Mouse (Mus musculus): ENCODE measurements around the gene Tmem266. TPM values are rescaled to one million over a fixed set of nuclear protein-coding genes. Genes with fewer than 3 reads are reported as not detected.

Gene Tmem266
- total RNA-seq, 2 experiments from 2014 or later: 0.27 to 0.44 TPM

DNA sequence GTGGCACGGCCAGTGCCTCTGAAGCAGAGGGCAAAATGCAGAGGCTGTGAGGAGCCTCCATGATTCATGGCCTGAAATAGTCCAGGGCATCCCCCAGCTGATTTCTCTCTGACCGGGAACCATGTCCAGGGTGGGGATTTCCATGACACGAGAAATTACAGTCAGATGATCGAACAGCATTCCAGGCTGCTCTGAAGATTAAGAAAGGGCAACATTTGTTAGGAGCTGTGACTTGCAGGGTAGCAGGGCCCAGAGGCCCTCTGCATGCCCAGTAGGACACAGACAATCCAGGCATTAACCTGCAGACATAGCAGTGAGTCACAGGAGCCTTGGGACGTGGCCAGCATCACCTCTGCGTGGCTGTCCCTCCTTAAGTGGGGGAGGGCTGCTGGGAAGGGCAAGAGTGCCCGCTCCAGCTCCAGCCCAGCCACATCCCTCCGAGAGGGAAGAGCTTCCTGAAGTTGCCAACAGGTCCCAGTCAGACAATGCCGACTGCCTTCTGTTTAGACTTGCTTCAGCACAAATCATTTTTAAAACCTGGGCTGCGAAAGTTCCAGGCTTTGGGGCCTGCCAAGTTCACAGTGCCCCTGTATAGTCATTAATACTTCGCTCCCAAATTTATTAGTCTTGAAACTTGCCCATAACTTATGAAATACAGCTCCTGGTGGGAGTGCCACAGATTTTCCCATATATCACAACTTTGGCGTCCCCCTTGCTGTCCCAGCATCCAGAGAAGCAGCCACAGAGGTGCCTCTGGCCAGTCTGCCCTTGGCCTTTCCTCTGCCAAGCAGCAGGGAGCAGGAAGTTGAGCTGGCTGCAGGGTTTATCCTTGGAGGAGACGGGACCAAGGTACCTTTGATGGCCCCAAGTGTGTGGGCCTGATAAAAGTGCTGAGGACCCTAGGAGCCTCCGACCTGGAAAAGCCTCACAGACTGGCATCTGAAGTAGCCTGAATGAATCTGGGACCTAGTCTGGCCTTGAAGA, 105.9 kb downstream of the Tmem266 start:
- intact Hi-C loops (cut with DNase I; ENCODE audit: low total_unique reads): loop anchor here (5.0 kb wide), 1 partner anchor 100 kb away; no protein-coding TSS in a partner anchor

GRCm38 (mm10) chr9:55433875-55434274, 107.2 kb downstream of the Tmem266 start:
- no peak for DNase-seq
- intact Hi-C loops (cut with DNase I; ENCODE audit: low total_unique reads): loop anchor here (5.0 kb wide), 1 partner anchor 98 kb away; no protein-coding TSS in a partner anchor

More for the DNA sequence above, 105.9 kb downstream of the Tmem266 start:
- no peak for DNase-seq

- intact Hi-C loops (cut with DNase I; ENCODE audit: low total_unique reads): no loop called here
- no peak for DNase-seq
Observed at GRCm38 (mm10) chr9:55438433-55438832, 111.7 kb downstream of the Tmem266 start.

DNA sequence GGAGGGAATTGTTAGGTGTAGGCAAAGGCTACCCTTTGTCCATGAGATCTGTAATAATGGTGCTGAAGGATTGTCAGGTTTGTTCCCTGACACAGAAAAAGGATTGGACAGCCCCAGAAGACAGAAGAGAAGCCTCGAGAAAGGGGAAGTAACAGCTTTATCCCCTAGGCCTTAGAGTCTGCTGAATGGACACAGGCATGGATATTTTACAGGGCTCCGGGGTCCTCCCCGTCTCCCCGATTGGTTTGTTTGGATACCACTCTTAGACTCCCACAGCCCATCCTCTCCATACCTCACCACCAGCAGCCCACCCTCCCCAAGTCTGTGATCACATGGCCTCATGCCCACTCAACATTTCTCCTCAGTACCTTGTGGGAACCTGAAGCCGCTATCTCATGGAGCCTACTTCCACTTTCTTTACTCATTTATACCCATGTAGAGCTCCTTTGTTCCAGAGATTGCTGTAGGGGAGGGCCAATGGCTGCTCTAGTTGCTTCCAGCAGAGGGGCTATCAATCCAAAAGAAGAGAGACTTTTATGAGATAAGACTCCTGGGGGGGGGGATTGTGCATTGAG, 112.6 kb downstream of the Tmem266 start:
- intact Hi-C loops (cut with DNase I; ENCODE audit: low total_unique reads): no loop called here
- DNase-seq: no peak

GRCm38 (mm10) chr9:55447509-55447908, 120.8 kb downstream of the Tmem266 start:
- intact Hi-C loops (cut with DNase I; ENCODE audit: low total_unique reads): no loop called here
- DNase-seq: no peak

GRCm38 (mm10) chr9:55449108-55449507, 122.4 kb downstream of the Tmem266 start:
- intact Hi-C loops (cut with DNase I; ENCODE audit: low total_unique reads): no loop called here
- DNase-seq: no peak

- intact Hi-C loops (cut with DNase I; ENCODE audit: low total_unique reads): no loop called here
- DNase-seq: no peak
Observed at GRCm38 (mm10) chr9:55450035-55450434, 123.3 kb downstream of the Tmem266 start.

- intact Hi-C loops (cut with DNase I; ENCODE audit: low total_unique reads): no loop called here
- no peak for DNase-seq
Observed at GRCm38 (mm10) chr9:55451426-55451825, 124.7 kb downstream of the Tmem266 start.

DNA sequence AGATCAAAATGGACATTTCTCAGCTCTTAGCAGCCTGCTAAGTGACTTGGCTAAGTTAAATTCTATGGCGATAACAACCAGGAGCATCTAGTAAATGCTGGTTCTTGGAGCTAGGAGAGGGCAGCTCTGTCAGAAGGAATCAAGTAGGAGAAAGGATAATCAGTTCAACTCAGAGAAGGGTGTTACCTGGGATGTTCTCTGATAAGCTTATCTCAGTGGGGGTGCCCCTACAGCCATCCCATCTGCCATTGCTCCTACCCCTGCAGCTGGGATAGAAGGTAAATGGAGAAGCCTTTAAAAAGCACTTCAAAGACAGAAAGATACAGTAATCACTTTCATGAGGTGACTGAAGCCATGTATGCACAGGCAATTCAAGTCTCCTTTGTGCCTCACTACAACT, 126.2 kb downstream of the Tmem266 start:
- intact Hi-C loops (cut with DNase I; ENCODE audit: low total_unique reads): no loop called here
- no peak for DNase-seq

DNA sequence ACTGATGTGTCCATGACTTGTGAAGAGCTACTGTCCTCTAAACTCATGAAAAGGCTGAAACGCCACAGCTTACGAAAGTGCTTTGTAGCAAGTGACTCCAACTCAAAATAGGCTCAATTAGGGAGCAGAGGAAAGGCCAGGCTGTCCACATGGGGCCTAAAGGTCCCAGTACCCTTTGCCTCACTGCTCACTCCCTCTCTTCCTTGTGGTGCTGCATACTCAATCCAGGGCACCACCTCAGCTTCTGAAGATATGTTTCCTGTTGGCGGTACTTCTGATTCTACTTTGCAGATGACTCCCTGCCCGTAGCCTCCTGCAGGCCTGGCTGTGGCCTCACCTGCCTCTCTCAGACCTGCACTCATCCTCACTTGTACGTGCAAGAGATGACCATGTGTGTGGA, 126.7 kb downstream of the Tmem266 start:
- intact Hi-C loops (cut with DNase I; ENCODE audit: low total_unique reads): no loop called here
- DNase-seq: no peak

GRCm38 (mm10) chr9:55468397-55468796, 141.7 kb downstream of the Tmem266 start:
- intact Hi-C loops (cut with DNase I; ENCODE audit: low total_unique reads): loop anchor here (10.0 kb wide), 1 partner anchor 66 kb away; the partner anchor contains the start of gene Isl2
- DNase-seq: no peak

DNA sequence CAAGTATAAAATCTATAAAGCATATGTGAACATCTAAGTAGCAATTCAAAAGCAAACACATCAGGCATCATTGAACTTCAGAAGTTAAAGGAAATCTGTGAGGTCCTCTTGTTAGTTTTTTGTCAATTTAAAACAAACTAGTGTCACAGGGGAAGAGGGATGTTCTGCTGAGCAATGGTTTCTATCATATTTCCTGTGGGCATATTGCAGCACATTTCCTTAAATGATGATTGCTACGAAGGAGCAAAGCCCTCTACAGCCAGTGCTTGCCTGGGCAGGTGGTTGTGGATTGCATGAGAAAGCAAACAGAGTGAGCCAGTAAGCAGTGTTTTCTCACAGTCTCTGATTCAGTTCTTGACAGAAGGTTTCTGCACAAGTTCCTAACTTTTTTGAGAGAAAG, 149.4 kb downstream of the Tmem266 start:
- no peak for DNase-seq
- intact Hi-C loops (cut with DNase I; ENCODE audit: low total_unique reads): no loop called here

- intact Hi-C loops (cut with DNase I; ENCODE audit: low total_unique reads): no loop called here
- no peak for DNase-seq
Observed at GRCm38 (mm10) chr9:55478699-55479098, 152.0 kb downstream of the Tmem266 start.

DNA sequence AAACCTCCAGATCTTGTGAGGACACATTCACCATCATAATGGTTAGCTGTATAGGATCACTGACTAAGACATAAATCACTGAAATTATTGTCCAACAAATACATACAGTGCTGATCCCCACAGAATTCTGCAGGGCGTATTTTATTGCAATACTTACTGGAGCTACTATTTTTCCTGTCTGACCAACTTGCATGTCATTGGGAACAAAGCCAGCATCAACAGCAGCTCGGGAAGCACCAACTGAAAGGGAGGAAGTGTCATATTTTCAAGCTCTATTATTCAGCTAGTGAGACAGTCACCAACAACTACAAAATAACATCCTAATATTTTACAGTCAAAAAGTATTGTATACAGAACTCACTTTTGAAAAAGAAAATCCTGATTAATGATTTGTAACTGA, 155.4 kb downstream of the Tmem266 start:
- intact Hi-C loops (cut with DNase I; ENCODE audit: low total_unique reads): no loop called here
- no peak for DNase-seq

Other genes starting within 250 kb of the Tmem266 start
- 10 to 100 TPM; 21.5 to 24.1 TPM for gene Ube2q2, start 178.1 kb upstream of the Tmem266 start, total RNA-seq (2021)
- gene Fbxo22, start 118.0 kb upstream of the Tmem266 start, total RNA-seq (2021): 10 to 100 TPM; 18.5 to 21.1 TPM
- under 1 TPM in 1 of 2 experiments, not detected in 1; 0.18 TPM for gene Nrg4, start 69 bp upstream of the Tmem266 start, total RNA-seq (2021)
- 100 to 1,000 TPM; 229 to 279 TPM for gene Etfa, start 185.3 kb downstream of the Tmem266 start, total RNA-seq (2021)
- gene Isl2, start 211.8 kb downstream of the Tmem266 start, total RNA-seq (2021): not detected